In the genomic region with DNA sequence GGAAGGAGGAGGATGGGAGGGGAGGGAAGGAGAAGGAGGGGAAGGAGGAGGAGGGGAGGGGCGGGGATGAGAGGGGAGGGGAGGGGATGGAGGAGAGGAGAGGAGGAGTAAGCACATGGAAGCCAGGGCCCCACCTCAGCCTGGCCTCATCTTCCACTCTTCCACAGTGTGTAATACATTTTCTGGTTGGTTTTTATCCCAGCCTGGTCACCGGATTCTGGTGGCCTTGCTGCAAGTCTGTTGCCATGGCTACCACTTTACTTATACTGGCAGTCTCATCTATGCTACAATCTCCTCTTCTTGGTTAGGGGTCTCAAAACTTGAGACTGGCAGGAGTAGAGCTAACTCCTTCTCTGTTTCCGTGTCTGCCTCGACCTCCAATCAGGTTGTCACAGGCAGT, we compare ENCODE assay signal across 19 mouse cellular contexts.
DNase-seq lines count a peak whose midpoint lies in the region; ATAC-seq and TF ChIP-seq lines count a peak whose summit lies in the region.
"Had no signal": no experiment of that assay in that cellular context is flagged by ENCODE, and none has a peak within 500 bp of the region (broad histone marks: within the 10 kb centered on the region; RNA-seq: fewer than 3 reads in every experiment).

No protein-coding gene starts in this region.

- 47% methylated on average over 3 of the region's 4 CpGs for WGBS in hindbrain, embryonic 13.5 days
- 47% methylated on average over 3 of the region's 4 CpGs for WGBS in hindbrain, embryonic 12.5 days
- 61% methylated on average over 4 of the region's 4 CpGs for WGBS in forebrain, embryonic 14.5 days
- 24% methylated on average over 3 of the region's 4 CpGs for WGBS in hindbrain, postnatal 0 days
- WGBS in midbrain, postnatal 0 days = 25% methylated on average over 3 of the region's 4 CpGs

- H3K9me3 ChIP-seq in hindbrain, embryonic 13.5 days = 0 out of 2 replicates have a peak, but pooled peaks cover 4% of the 10 kb centered on the region
- H3K9me3 ChIP-seq in hindbrain, embryonic 12.5 days (replicated peaks) = no peaks in the 10 kb centered on the region
- no peaks in the 10 kb centered on the region for H3K9me3 ChIP-seq in forebrain, embryonic 14.5 days (replicated peaks; ENCODE audit: control insufficient read depth, low read length)
- H3K9me3 ChIP-seq in hindbrain, postnatal 0 days (ENCODE audit: low read length) = no peaks in the 10 kb centered on the region
- H3K9me3 ChIP-seq in midbrain, postnatal 0 days (ENCODE audit: low read length) = no peaks in the 10 kb centered on the region
- H3K9me3 ChIP-seq: embryonic facial prominence, embryonic 10.5 days; heart, embryonic 15.5 days had no signal

- no peak overlapping the region for H3K4me2 ChIP-seq in hindbrain, embryonic 13.5 days
- no peak overlapping the region for H3K4me2 ChIP-seq in hindbrain, embryonic 12.5 days (replicated peaks)
- H3K4me2 ChIP-seq in forebrain, embryonic 14.5 days (ENCODE audit: low read length) = no peak overlapping the region
- no peak overlapping the region for H3K4me2 ChIP-seq in hindbrain, postnatal 0 days (ENCODE audit: low read depth, low read length)
- no peak overlapping the region for H3K4me2 ChIP-seq in midbrain, postnatal 0 days (ENCODE audit: low read depth, low read length, poor library complexity, severe bottlenecking)
- H3K4me2 ChIP-seq: heart, embryonic 15.5 days had no signal

- ATAC-seq in hindbrain, embryonic 13.5 days (ENCODE audit: low FRiP score) = peak; percentile 74
- ATAC-seq in hindbrain, embryonic 12.5 days (ENCODE audit: low FRiP score) = no peak
- peak; percentile 65; the same call in 1 of the 2 replicates for ATAC-seq in forebrain, embryonic 14.5 days
- peak; percentile 70; the same call in 1 of the 2 replicates for ATAC-seq in hindbrain, postnatal 0 days
- ATAC-seq in midbrain, postnatal 0 days (ENCODE audit: low FRiP score) = peak; percentile 79

- H3K4me3 ChIP-seq in hindbrain, embryonic 13.5 days = no peak overlapping the region
- H3K4me3 ChIP-seq in hindbrain, embryonic 12.5 days = no peak overlapping the region
- no peak overlapping the region for H3K4me3 ChIP-seq in forebrain, embryonic 14.5 days (ENCODE audit: low read depth, low read length)
- no peak overlapping the region for H3K4me3 ChIP-seq in hindbrain, postnatal 0 days (ENCODE audit: low read length)
- no peak overlapping the region for H3K4me3 ChIP-seq in midbrain, postnatal 0 days (ENCODE audit: low read depth, low read length)
- H3K4me3 ChIP-seq: embryonic facial prominence, embryonic 10.5 days; heart, embryonic 15.5 days had no signal

- no peak for TF ChIP-seq CTCF in hindbrain, postnatal 0 days (IDR thresholded peaks at IDR 0.05; ENCODE audit: low read depth)
- no peak for TF ChIP-seq CTCF in midbrain, postnatal 0 days (IDR thresholded peaks at IDR 0.05)

- DNase-seq in forebrain, embryonic 14.5 days (ENCODE audit: low spot score) = peak; percentile 23
- DNase-seq in hindbrain, postnatal 0 days (ENCODE audit: low spot score) = peak; percentile 50
- DNase-seq in midbrain, postnatal 0 days (ENCODE audit: low spot score) = peak; percentile 43
- no peak for DNase-seq in heart, postnatal 4 days
- no peak for DNase-seq in kidney, adult 9 months
- no peak for DNase-seq in urinary bladder, postnatal 4 days (ENCODE audit: low spot score in 2 of 2)
- DNase-seq: adrenal gland, adult 2 months; cerebellum, adult 11-12 months; cerebellum, postnatal 25 days; kidney, adult 2 months; layer of hippocampus, postnatal 36 days; lung, adult 2 months; lung, postnatal 4 days; retina, postnatal 1 day; thymus, postnatal 4 days had no signal

- H3K4me1 ChIP-seq in hindbrain, embryonic 13.5 days (replicated peaks) = 0 out of 2 replicates have a peak, but pooled peaks cover 6% of the 10 kb centered on the region
- H3K4me1 ChIP-seq in hindbrain, embryonic 12.5 days = 0 out of 2 replicates have a peak, but pooled peaks cover 2% of the 10 kb centered on the region
- H3K4me1 ChIP-seq in forebrain, embryonic 14.5 days (ENCODE audit: control insufficient read depth, insufficient read depth, low read length) = no peaks in the 10 kb centered on the region
- H3K4me1 ChIP-seq in hindbrain, postnatal 0 days (ENCODE audit: insufficient read depth, low read length) = no peaks in the 10 kb centered on the region
- H3K4me1 ChIP-seq in midbrain, postnatal 0 days (ENCODE audit: insufficient read depth, low read length) = no peaks in the 10 kb centered on the region
- H3K4me1 ChIP-seq: embryonic facial prominence, embryonic 10.5 days; heart, embryonic 15.5 days had no signal

- H3K9ac ChIP-seq in hindbrain, embryonic 13.5 days = no peak overlapping the region
- no peak overlapping the region for H3K9ac ChIP-seq in hindbrain, embryonic 12.5 days
- H3K9ac ChIP-seq in forebrain, embryonic 14.5 days (ENCODE audit: low read length) = no peak overlapping the region
- no peak overlapping the region for H3K9ac ChIP-seq in hindbrain, postnatal 0 days (replicated peaks; ENCODE audit: low read length)
- no peak overlapping the region for H3K9ac ChIP-seq in midbrain, postnatal 0 days (replicated peaks; ENCODE audit: low read length, poor library complexity, severe bottlenecking)
- H3K9ac ChIP-seq: heart, embryonic 15.5 days had no signal

- H3K27ac ChIP-seq in hindbrain, embryonic 13.5 days = no peak overlapping the region
- H3K27ac ChIP-seq in hindbrain, embryonic 12.5 days = no peak overlapping the region
- H3K27ac ChIP-seq in forebrain, embryonic 14.5 days (ENCODE audit: low read depth, low read length) = no peak overlapping the region
- no peak overlapping the region for H3K27ac ChIP-seq in hindbrain, postnatal 0 days
- no peak overlapping the region for H3K27ac ChIP-seq in midbrain, postnatal 0 days (ENCODE audit: low read depth, low read length)
- H3K27ac ChIP-seq: embryonic facial prominence, embryonic 10.5 days; heart, embryonic 15.5 days had no signal

- H3K36me3 ChIP-seq in hindbrain, embryonic 13.5 days = no peaks in the 10 kb centered on the region
- no peaks in the 10 kb centered on the region for H3K36me3 ChIP-seq in hindbrain, embryonic 12.5 days
- no peaks in the 10 kb centered on the region for H3K36me3 ChIP-seq in forebrain, embryonic 14.5 days (ENCODE audit: control insufficient read depth, insufficient read depth, low read length)
- H3K36me3 ChIP-seq in hindbrain, postnatal 0 days (ENCODE audit: insufficient read depth, low read length) = no peaks in the 10 kb centered on the region
- H3K36me3 ChIP-seq in midbrain, postnatal 0 days (ENCODE audit: insufficient read depth, low read length) = no peaks in the 10 kb centered on the region
- H3K36me3 ChIP-seq: embryonic facial prominence, embryonic 10.5 days; heart, embryonic 15.5 days had no signal

- no peaks in the 10 kb centered on the region for H3K27me3 ChIP-seq in hindbrain, embryonic 13.5 days
- no peaks in the 10 kb centered on the region for H3K27me3 ChIP-seq in hindbrain, embryonic 12.5 days
- no peaks in the 10 kb centered on the region for H3K27me3 ChIP-seq in forebrain, embryonic 14.5 days (replicated peaks; ENCODE audit: control insufficient read depth, insufficient read depth, low read length)
- no peaks in the 10 kb centered on the region for H3K27me3 ChIP-seq in hindbrain, postnatal 0 days (ENCODE audit: insufficient read depth, low read length)
- H3K27me3 ChIP-seq in midbrain, postnatal 0 days (ENCODE audit: insufficient read depth, low read length) = no peaks in the 10 kb centered on the region
- H3K27me3 ChIP-seq: heart, embryonic 15.5 days had no signal

Comparison
In these comparisons a context has a peak if more than half of its experiments do, and no peak if none do; other contexts are left out.
1. DNase-seq: peak in forebrain, embryonic 14.5 days (single experiment), hindbrain, postnatal 0 days (single experiment) and midbrain, postnatal 0 days (single experiment); none in heart, postnatal 4 days (single experiment), kidney, adult 9 months (single experiment) and urinary bladder, postnatal 4 days (0 of 2).